Mouse (Mus musculus): ENCODE results near the gene Gm6614. TPM values are rescaled to one million over a fixed set of nuclear protein-coding genes. Genes with fewer than 3 reads are reported as not detected.
"Not testable (repeated sequence)": the region's sequence is repeated elsewhere in the genome, so short reads cannot be mapped to it uniquely, and the experiment has no call there.

The Gm6614 gene
- not detected in 2 replicates for polyA plus RNA-seq (2016; fragmentation: Nextera tagmentation; extraction: Ambion mirVana)

DNA sequence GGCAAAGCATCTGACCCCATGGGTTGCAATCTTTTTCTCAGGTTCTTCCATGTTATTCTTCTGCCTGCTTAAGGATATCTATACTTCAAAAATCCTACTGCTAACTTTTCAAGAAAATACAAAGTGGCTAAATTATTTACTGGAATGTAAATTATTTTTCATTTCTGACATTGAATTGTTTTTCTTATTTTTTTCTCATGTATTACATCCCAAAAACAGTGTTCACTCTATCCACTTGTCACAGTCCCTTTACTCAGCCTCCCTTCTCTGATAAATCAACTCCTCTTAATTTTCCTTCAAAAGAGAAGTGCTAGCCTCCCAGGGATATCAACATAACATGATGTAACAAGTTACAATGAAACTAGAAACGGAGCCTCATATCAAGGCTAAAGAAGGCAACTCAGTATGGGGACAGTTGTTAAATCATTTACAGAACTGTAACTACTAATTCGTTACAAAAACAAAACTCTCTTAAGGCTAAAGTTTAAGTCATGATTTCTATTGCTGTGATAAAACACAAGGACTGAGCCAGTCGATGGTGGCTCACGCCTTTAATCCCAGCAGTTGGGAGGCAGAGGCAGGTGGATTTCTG is at the start of gene Gm6614:
Gm6614 (minus strand) TSS at position 51 of the 592 bp plus-strand sequence.
- 77% methylated on average over 4 of the region's 4 CpGs for WGBS
- H3K9me3 ChIP-seq: no peaks in the 10 kb centered on the region
- no peaks in the 10 kb centered on the region for H3K36me3 ChIP-seq
- no peak for DNase-seq (ENCODE audit: low spot score)
- H3K27me3 ChIP-seq (ENCODE audit: insufficient read depth, poor library complexity, severe bottlenecking): no peaks in the 10 kb centered on the region
- H3K27ac ChIP-seq: no peak within 1 kb of the TSS
- no peak within 1 kb of the TSS for H3K4me3 ChIP-seq
- H3K4me1 ChIP-seq: no peaks in the 10 kb centered on the region

DNA sequence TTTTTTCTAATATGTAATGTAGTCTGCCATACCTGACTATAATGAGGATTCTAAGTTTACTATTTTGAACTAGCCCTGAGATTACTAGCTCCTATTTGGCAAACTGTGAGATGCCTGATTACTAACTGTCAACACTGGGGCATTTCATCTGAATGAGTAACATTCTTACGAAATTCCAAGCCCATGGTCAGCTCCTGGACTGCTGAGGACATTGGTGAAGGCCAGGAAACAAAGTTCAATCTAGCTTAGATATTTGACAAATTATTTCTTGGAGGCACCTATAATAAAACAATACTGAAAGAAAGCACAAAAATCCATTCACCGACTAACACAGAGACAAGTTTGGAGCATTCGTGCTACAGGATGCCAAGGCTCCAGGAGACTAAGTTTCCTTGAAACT is 47.1 kb upstream of the Gm6614 start:
- 81% methylated on average over 3 of the region's 3 CpGs for WGBS

DNA sequence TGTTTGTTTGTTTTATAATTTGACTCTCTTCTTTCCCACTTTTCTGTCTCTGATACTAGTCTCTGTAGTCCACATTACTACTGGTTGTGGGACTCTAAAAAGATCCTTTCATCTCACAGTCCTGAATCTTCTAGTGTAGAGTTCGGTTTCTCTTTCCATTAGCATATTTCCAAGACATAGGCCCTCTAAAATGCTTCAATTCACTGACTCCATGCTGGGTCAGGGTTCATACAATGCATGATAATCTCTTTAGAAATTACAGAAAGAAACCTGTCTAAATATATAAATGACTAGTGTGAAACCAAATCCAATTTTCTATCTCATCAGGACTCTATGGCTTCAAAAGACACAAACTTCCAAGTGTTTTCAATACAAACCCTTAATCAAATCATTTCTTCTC is 36.5 kb upstream of the Gm6614 start:
- Histone ChIP-seq H3K9me3 (no peaks in the 10 kb centered on the region), H3K4me3 (no peak overlapping the region), H3K27ac (no peak overlapping the region), H3K4me1 (no peaks in the 10 kb centered on the region), H3K27me3 (ENCODE audit: insufficient read depth, poor library complexity, severe bottlenecking) (no peaks in the 10 kb centered on the region), H3K36me3 (no peaks in the 10 kb centered on the region)
- 82% methylated on average over 1 of the region's 1 CpGs for WGBS
- DNase-seq (ENCODE audit: low spot score): no peak

More for the DNA sequence above, 47.1 kb upstream of the Gm6614 start:
- not testable (repeated sequence) for H3K36me3 ChIP-seq; H3K27me3 ChIP-seq (ENCODE audit: insufficient read depth, poor library complexity, severe bottlenecking); H3K27ac ChIP-seq; DNase-seq (ENCODE audit: low spot score); H3K9me3 ChIP-seq; H3K4me3 ChIP-seq; H3K4me1 ChIP-seq

- WGBS: 83% methylated on average over 2 of the region's 2 CpGs
- Histone ChIP-seq H3K27me3 (ENCODE audit: insufficient read depth, poor library complexity, severe bottlenecking) (no peaks in the 10 kb centered on the region), H3K4me1 (no peaks in the 10 kb centered on the region), H3K9me3 (no peaks in the 10 kb centered on the region), H3K27ac (no peak overlapping the region), H3K4me3 (no peak overlapping the region), H3K36me3 (no peaks in the 10 kb centered on the region)
- no peak for DNase-seq (ENCODE audit: low spot score)
Measured at GRCm38 (mm10) chr6:142045746-142046145, 34.5 kb upstream of the Gm6614 start.

GRCm38 (mm10) chr6:142041896-142042295 is 30.7 kb upstream of the Gm6614 start:
- H3K27ac ChIP-seq: no peak overlapping the region
- no peak for DNase-seq (ENCODE audit: low spot score)
- no peaks in the 10 kb centered on the region for H3K4me1 ChIP-seq
- no peak overlapping the region for H3K4me3 ChIP-seq
- no peaks in the 10 kb centered on the region for H3K9me3 ChIP-seq
- no peaks in the 10 kb centered on the region for H3K27me3 ChIP-seq (ENCODE audit: insufficient read depth, poor library complexity, severe bottlenecking)
- WGBS: 86% methylated on average over 3 of the region's 3 CpGs
- no peaks in the 10 kb centered on the region for H3K36me3 ChIP-seq

GRCm38 (mm10) chr6:142040306-142041175 is 29.3 kb upstream of the Gm6614 start:
- Histone ChIP-seq H3K4me3 (no peak overlapping the region), H3K9me3 (no peaks in the 10 kb centered on the region), H3K27me3 (ENCODE audit: insufficient read depth, poor library complexity, severe bottlenecking) (no peaks in the 10 kb centered on the region), H3K27ac (no peak overlapping the region), H3K36me3 (no peaks in the 10 kb centered on the region), H3K4me1 (no peaks in the 10 kb centered on the region)
- WGBS: 57% methylated on average over 16 of the region's 16 CpGs
- no peak for DNase-seq (ENCODE audit: low spot score)

GRCm38 (mm10) chr6:142035771-142036170 is 24.6 kb upstream of the Gm6614 start:
- H3K9me3 ChIP-seq: no peaks in the 10 kb centered on the region
- no peak overlapping the region for H3K4me3 ChIP-seq
- no peak overlapping the region for H3K27ac ChIP-seq
- H3K27me3 ChIP-seq (ENCODE audit: insufficient read depth, poor library complexity, severe bottlenecking): no peaks in the 10 kb centered on the region
- no peaks in the 10 kb centered on the region for H3K4me1 ChIP-seq
- H3K36me3 ChIP-seq: no peaks in the 10 kb centered on the region
- DNase-seq (ENCODE audit: low spot score): no peak
- WGBS: 74% methylated on average over 2 of the region's 2 CpGs

DNA sequence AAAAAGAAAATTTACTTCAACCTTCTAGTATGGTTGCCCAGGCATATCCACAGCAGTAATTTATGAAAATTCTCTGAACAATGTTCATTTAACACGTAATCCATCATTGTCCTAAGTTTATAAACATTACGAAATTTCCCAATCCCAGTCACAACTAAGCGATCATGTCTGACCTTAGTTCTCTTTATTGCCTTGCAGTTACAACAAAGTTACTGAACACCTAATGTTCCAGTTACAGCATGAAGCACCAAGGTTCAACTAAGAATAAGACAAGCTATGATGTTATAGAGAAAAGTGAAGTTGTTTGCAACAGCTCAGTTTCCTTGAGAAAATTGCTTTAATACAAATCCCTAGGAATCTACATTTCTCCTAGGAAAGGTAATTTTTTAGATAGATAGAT is 10.5 kb upstream of the Gm6614 start:
- H3K27ac ChIP-seq: no peak overlapping the region
- no peaks in the 10 kb centered on the region for H3K36me3 ChIP-seq
- H3K9me3 ChIP-seq: no peaks in the 10 kb centered on the region
- 81% methylated on average over 3 of the region's 3 CpGs for WGBS
- no peaks in the 10 kb centered on the region for H3K27me3 ChIP-seq (ENCODE audit: insufficient read depth, poor library complexity, severe bottlenecking)
- no peaks in the 10 kb centered on the region for H3K4me1 ChIP-seq
- DNase-seq (ENCODE audit: low spot score): no peak
- no peak overlapping the region for H3K4me3 ChIP-seq

GRCm38 (mm10) chr6:141986772-141987171 is 24.4 kb downstream of the Gm6614 start:
- WGBS: 97% methylated on average over 6 of the region's 6 CpGs
- Histone ChIP-seq H3K4me1 (no peaks in the 10 kb centered on the region), H3K36me3 (no peaks in the 10 kb centered on the region), H3K27ac (no peak overlapping the region), H3K9me3 (no peaks in the 10 kb centered on the region), H3K4me3 (no peak overlapping the region), H3K27me3 (ENCODE audit: insufficient read depth, poor library complexity, severe bottlenecking) (no peaks in the 10 kb centered on the region)
- no peak for DNase-seq (ENCODE audit: low spot score)

DNA sequence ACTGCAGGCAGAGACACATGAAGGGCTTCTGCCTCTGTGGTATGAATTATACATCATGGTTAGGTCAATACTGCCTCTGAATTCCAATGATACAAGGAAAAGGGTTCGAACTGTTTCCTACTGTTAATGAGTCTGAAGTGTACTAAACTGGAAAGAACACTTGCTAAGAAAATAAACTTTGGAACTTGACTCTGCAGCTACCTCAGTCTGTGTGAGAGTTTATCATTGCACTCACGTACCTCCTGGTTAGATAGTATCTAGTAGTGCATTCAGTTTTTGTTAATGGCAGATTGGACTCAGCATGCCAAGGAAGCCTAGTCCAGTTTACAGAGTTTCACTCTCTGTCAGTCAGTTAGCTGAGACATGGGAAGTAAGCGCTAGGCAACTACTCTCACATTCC is 26.6 kb downstream of the Gm6614 start:
- DNase-seq (ENCODE audit: low spot score): no peak
- 69% methylated on average over 3 of the region's 3 CpGs for WGBS
- Histone ChIP-seq H3K4me1 (no peaks in the 10 kb centered on the region), H3K9me3 (no peaks in the 10 kb centered on the region), H3K27me3 (ENCODE audit: insufficient read depth, poor library complexity, severe bottlenecking) (no peaks in the 10 kb centered on the region), H3K36me3 (no peaks in the 10 kb centered on the region), H3K27ac (no peak overlapping the region), H3K4me3 (no peak overlapping the region)

- no peaks in the 10 kb centered on the region for H3K4me1 ChIP-seq
- H3K27ac ChIP-seq: no peak overlapping the region
- no peaks in the 10 kb centered on the region for H3K36me3 ChIP-seq
- H3K27me3 ChIP-seq (ENCODE audit: insufficient read depth, poor library complexity, severe bottlenecking): no peaks in the 10 kb centered on the region
- H3K4me3 ChIP-seq: no peak overlapping the region
- DNase-seq (ENCODE audit: low spot score): no peak
- H3K9me3 ChIP-seq: no peaks in the 10 kb centered on the region
- 81% methylated on average over 1 of the region's 1 CpGs for WGBS
Measured at GRCm38 (mm10) chr6:141962420-141962819, 48.8 kb downstream of the Gm6614 start.

DNA sequence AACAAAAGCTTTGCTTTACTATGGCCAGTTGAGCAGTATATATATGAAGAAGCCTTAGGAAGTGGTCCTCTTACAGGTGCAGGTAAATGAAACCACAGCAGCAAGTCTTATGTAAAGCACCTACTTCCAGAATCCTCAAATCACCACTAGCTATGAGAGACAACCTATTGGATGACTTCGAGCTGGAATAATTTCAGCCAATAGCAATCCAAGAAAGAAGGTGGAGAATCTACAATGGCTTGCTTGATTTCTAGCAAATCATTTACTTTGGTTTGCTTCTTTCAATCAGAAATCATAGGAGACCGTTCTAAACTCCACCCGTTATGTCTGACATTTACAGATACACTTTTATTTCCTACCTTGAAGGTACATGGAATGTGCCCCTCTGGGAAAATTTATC is 49.4 kb downstream of the Gm6614 start:
- no peaks in the 10 kb centered on the region for H3K9me3 ChIP-seq
- no peaks in the 10 kb centered on the region for H3K27me3 ChIP-seq (ENCODE audit: insufficient read depth, poor library complexity, severe bottlenecking)
- DNase-seq (ENCODE audit: low spot score): no peak
- no peak overlapping the region for H3K27ac ChIP-seq
- H3K4me3 ChIP-seq: no peak overlapping the region
- 79% methylated on average over 3 of the region's 3 CpGs for WGBS
- no peaks in the 10 kb centered on the region for H3K36me3 ChIP-seq
- no peaks in the 10 kb centered on the region for H3K4me1 ChIP-seq

- 74% methylated on average over 5 of the region's 5 CpGs for WGBS
- H3K36me3 ChIP-seq: no peaks in the 10 kb centered on the region
- DNase-seq (ENCODE audit: low spot score): no peak
- no peaks in the 10 kb centered on the region for H3K9me3 ChIP-seq
- no peak overlapping the region for H3K27ac ChIP-seq
- no peaks in the 10 kb centered on the region for H3K27me3 ChIP-seq (ENCODE audit: insufficient read depth, poor library complexity, severe bottlenecking)
- no peaks in the 10 kb centered on the region for H3K4me1 ChIP-seq
- no peak overlapping the region for H3K4me3 ChIP-seq
Measured at GRCm38 (mm10) chr6:141960482-141960881, 50.7 kb downstream of the Gm6614 start.

Measured in heart, embryonic 10.5 days (tissue).